Mouse (Mus musculus) ovary, postnatal 14 days (tissue): ENCODE results near the gene Plpp7.

Experiments
- DNase-seq: peaks from one replicate; pipeline ENCODE4 v3.0.0; 2022; ENCODE audit warnings: low spot score

Plpp7 gene

DNA sequence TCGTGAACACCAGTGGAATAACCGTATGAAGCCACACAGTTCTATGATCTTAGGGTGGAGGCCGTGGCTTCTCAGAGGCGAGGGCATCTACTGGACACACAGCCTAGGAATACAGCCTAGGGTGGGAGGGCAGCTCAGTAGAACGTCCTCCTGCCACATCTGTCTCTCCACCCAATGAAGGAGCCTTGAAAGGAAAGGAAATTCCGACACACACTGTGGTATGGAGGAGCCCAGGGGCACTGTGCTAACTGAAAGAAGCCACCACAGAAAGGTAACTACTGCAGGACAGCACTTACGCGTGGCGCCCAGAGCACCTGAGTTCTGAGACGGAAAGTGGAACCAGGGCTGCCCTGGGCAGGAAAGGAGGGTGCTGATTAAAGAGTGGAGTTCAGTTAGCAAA lies 24.6 kb upstream of the Plpp7 start:
- no peak for DNase-seq

DNA sequence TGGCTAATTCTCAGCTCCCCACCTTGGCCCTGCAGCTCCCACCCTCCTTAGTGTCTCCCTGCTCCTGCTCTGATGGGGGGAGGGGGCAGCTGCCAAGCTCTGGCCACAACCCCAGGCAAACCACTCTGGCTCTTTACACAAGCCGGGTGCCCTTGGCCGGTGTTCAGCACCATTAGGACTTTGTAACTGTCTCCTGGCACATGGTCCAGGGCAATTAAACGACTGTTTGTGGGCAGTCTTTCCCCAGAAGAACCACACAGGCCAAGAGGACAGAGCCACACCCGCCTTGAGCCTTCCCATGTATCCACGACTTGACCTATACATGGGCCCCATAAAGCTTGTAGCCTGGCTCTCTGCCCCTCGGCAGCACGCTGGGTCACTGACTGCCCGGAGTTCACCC lies 20.9 kb upstream of the Plpp7 start:
- DNase-seq = no peak

DNA sequence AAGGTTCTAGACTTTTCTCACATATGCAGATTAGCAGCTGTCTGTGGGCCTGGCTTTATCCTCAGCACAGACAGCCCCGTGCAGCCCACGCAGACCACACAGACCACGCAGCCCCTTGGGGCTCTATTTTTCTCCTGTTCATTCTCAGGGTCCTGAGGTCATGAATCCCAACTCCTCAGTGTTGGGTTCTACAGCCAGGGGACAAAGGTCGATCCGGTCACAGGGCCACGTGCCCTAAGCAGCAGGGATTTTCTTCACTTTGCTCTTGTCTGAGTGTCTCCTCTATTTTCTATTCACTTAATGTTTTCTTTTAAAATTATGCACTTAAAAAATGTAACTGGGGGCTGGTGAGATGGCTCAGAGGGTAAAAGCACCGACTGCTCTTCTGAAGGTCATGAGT lies 20.0 kb upstream of the Plpp7 start:
- no peak for DNase-seq

DNA sequence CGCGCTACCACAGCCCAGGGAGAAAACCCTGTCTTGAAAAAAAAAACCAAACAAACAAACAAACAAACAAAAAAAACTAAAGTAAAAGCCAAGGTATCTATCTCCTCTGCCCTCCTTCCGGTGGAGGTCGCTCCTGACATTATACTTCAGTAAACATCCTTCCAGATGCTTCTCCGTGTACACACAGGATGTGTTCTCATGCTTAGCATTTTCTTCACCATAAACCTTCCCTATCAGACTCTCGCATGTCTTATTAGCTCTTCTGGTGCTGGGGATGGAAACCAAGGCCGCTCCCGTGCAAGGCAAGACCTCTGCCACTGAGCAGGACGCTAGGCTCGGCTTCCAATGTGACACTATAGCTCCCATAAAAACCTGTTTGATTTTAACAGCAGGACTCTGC lies 17.6 kb upstream of the Plpp7 start:
- no peak for DNase-seq

DNA sequence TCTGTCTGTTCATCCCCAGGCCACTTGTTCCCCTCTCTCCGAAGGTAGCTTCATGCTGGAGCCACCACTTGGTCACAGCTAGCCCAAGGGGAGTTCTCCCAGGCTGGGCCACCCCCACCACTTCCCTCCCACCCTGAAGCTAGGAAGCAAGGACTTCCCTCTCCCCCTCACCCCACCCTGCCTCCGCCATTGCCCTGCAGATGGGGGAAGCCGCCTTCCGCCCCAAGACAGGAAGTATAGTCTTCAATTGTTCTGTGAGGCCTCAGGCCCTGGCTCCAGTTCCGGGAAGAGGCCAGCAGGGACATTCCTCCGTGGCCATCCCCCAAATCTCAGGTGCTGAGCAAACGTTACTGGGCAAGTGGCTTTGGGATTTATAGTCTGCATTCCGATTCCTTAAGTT lies 16.8 kb upstream of the Plpp7 start:
- DNase-seq = no peak

DNA sequence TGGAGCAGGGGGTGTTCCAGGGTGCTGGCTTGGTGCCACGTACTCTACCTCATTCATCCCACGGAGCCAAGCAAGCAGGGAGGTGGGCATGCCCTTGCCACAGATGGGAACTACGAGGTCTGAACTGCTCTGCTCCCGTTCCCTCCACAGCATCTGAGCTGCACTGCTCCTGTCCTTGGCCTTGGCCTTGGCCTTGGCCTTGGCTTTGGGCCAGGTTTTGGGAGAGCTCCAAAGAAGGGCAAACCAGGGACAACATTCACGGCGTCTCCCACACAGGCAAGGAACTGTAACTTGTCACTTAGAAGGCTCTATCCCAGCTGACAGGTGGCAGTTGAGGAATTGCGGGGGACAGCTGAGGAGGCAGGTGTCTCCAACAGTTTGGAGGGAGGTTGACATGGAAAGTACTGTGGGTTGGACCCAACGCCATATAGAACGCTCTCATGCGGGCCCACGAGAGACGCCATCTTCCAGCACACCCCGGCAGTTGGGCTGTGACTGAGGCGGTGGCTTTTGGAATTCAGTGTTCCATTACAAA lies 16.1 kb upstream of the Plpp7 start:
- no peak for DNase-seq

DNA sequence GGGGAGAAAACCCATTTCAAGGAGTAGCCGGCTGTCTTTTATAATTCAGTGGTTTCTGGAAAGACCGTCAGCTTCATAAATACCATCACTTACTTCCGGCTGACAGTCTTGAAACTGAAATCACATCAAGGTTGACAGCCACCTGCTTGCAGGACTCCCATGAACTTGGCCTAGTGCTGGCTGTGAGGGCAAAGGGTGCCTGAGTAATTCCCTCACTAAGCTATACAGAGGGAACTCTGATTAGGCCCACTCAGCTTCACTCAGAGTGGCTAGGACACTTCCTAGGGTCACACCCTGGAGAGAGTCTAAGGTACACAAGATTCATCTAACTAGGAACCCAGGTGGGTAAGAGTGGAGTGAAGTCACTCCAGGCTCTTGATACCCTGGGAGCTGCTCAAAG lies 14.6 kb upstream of the Plpp7 start:
- DNase-seq = no peak

DNA sequence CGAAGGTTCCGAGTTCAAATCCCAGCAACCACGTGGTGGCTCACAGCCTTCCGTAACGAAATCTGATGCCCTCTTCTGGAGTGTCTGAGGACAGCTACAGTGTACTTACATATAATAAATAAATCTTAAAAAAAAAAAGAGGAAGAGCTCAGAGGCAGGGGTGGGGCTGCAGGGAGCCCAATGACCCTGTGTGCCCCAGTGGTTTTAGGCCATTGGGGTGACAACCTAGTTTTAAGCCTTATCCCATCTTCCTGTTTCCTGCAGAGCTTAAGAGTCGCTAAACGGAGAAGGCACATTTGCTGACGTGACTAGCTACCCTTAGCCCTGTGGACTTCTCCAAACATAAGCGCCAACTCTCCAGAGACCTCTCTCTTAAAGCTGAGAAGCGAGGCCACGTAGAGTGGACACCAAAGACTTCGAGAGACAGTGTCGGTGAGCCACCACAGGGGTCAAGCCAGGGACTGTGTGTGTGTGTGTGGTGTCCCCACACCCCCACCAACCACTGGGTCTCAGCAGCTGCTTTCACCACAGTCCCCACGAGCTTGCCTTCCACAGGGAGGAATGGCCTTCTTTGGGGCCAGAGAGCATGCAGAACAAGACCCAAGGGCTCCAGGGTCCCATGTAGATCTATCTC lies 13.9 kb upstream of the Plpp7 start:
- no peak for DNase-seq

DNA sequence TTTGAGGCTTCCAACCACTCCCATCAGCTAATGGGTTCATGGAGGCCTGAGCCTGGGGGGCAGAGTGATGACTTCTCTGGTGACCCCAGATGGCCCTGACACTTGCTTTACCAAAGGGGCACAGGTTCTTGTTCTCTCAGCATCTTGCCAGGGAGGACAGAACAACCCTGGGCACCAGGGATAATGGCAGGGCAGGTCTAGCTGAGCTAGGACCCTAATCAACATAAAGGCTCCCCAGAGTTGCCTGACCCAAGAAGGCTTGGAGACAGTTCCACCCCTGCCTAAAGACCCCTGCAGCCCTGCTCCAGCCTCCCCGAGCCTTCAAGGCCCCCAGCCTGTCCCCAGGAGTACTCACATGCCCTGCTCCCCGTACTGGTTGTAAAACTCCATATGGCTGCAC lies 13.1 kb upstream of the Plpp7 start:
- no peak for DNase-seq

DNA sequence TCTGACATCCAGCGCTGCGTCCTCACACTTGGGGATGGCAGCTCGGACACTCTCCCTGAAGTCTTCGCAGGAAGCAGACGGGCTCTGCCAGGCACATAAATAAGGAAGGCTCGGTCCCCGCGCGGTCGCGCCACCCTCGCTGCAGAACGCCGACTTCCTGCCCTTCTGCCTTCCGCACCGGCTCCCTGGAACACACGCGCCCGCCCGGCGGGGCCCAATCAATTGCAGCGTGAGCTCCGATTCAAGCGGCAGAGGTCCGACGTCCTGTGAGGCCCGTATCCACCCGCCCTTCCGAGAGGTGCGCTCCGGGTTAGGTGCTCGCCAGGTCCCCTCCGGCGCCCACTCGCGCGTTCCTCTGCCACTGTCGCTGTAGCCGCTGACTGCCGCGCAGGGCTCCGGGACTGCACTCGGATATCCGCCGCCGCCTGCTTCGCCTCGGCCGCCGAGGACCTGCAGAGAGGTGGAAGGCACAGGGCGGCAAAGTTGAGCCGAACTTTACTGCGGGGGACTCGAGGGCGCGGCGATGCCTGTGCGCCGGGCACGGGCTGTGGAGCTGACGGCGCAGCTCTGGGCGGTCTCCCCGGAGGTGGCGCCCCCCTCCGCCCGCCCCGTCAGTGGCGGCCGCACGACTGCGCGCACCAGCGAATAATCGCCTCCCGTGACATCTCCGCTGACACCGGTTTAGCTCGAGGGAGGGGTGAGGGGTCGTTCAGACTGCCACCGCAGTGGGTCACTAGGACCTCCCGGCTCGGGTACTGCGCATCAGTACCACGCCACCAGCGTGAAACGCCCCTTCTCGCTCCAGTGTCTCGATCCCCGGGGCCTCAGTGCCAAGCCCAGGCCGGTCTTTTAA lies 11.9 kb upstream of the Plpp7 start:
- DNase-seq = no peak

DNA sequence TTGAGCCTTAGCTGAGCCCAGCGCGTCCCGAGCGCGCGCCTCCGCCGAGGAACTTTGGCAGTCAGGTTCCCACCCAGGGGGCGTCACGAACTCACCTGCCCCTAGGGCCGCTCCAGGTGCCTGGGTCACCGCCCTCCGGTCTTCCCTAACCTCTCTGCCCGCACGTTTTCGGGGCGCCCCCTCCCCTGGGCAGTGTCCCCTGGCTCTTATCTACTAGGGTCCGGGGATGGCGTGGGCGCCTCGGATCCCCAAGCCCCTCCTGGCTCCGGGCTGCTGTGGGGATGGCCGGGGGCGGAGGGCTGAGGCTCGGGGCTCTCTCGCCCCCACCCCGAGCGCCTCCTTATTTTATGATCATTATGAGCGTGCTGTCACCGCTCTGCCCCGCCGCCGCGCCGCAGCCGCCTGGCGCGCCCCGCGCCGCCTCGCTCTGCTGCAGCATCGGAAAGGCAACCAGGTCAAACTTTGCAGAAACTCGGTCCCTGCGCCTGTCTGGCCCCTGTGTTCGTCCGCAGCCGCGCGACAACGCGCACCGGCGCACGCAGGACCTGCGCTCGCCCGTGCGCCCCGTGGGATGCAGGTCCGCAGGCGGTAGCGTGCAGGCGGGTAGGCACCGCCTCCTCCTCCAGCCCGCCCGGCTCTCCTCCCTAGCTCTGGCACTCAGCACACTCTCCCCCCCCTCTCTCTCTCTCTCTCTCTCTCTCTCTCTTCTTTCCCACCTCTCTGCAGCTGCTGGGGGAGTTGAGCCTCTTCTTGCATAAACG lies 11.0 kb upstream of the Plpp7 start, which contains the start of gene Fam78a:
TSS of gene Fam78a (minus strand) at position 747 of the 761 bp plus-strand sequence.
- DNase-seq = no peak

DNA sequence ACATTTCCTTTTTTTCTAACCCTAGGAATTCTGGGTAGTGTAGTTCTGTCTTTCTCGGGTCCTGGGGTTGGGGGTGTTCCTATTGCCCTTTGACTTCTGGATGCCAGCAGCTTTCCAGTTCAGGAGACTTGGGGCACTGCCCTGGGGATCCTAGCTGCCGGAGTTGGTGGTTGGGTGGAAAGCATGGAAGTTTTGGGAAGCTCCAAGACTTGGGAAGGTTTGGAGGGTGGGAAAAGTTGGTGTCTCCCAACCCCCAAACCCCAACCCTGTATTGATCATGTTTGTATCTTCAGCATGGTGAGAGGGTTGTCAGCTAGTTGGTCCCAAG lies 10.5 kb upstream of the Plpp7 start:
- no peak for DNase-seq

DNA sequence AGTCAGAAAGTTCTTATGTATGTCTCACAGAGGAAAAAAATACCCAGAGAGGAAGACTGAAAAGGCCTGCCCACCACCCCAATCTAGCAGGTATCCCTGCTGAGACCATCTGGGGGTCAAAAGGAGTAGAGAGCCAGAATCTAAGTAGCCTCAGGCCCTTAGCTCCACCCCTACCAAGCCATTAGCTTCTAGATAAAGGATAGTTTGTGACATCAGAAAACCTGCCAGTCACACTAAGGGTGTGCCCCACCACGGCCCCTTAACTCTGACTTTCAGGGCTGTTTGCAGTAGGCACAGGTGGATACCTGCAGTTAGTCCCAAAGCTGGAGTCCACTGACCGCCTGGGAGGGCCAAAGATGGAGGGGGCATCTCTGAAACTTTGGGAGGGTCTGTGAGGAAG lies 10.1 kb upstream of the Plpp7 start:
- DNase-seq = no peak

DNA sequence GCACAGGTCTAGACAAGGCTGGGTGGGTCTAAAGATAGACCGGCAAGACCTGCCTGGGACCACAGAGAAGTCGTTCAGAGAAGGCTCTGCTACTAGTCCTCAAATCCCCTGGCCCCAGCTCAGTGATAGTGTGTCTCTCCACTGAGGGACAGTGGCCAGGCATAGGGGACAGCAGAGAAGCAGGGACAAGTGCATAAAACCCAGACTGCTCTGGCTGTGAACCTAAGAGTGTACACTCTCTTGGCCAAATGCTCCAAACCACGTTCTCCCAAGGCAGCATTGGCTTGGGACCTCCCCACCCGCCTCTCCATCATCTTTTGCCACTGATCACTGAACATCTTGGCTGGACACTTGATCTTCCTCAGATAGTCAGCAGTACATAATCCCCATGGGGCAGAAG lies 7.7 kb upstream of the Plpp7 start:
- DNase-seq = no peak

DNA sequence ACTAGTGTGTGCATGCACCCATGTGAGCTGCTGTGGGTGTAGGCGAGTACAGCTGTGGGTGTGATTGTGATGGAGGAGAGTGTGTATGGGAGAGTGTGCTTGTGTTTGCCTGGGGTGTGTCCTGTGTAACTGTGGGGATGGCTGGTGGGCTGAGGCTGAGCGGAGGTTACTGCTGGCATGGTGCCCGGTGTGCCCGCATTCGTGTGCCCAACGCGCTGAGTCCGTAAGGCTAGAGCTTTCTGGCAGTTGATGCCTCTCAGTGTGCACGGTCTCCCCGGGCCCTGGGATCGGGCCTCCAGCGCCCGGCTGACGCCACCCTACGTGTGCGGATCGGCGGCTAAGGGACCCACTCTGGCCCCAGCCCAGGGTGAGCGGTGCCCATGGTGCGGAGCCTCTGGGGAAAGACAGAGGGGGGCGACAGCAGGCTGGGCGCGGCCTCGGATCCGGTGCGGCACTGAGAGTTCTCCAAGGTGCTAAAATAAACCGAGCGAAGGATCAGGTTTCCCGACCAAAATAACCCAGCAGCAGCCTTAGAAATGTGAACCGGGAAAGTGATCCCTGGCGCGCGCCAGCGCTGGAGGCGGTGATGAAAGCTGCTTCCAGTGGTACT lies 6.9 kb upstream of the Plpp7 start:
- no peak for DNase-seq

DNA sequence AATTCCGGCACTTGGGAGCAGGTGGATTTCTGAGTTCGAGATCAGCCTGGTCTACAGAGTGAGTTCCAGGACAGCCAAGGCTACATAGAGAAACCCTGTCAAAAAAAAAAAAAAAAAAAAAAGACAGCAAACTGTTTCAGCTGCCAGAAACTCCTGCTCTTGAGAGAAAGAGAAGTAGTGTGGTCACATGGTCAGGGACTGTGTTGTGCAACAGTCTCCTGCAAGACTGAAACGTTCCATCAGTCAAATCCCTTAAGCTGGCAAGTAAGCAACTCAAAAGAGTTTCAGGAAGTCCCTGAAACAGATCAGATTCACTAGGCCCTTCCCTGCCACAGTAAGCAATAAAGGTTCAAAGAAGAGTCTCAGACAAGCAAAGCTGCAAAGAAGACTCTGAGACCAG lies 5.7 kb upstream of the Plpp7 start:
- no peak for DNase-seq

DNA sequence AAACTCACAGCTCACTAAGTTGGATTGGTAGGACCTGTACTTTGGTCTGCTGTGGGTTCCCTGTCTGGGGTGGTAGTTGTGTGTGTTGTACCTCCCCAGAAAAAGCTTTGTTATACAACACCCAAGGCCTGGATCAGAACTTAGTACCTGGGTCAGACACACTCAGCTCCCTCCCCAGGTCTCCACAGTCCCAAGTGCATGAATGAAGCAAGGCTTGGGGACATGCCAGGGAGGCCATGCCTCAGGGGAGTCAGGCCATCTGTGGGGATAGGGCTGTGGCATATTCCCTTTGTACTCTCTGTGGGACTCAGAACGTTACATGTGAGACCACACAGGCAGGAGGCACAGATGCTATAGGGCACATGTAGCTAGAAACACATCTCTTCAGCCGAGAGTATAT lies 5.2 kb upstream of the Plpp7 start:
- no peak for DNase-seq

DNA sequence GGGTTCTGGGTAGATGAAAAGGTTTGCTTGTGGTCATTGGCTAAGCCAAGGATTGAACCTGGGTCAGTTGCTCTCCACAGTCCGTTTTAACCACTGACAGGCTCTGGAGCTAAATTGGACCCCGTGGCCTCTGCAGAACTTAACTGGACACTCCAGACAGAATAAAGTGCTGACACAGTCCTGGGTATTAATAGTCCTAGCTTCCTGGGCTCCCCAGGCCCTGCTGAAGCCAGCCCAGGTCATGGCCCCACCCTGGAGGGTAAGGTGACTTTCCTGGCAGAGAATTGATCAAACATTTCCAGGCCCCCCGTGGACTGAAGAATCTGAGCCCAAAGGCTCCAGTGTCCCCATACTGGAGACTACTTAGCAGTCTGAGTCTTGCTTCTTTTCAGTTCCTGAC lies 3.4 kb upstream of the Plpp7 start:
- no peak for DNase-seq

DNA sequence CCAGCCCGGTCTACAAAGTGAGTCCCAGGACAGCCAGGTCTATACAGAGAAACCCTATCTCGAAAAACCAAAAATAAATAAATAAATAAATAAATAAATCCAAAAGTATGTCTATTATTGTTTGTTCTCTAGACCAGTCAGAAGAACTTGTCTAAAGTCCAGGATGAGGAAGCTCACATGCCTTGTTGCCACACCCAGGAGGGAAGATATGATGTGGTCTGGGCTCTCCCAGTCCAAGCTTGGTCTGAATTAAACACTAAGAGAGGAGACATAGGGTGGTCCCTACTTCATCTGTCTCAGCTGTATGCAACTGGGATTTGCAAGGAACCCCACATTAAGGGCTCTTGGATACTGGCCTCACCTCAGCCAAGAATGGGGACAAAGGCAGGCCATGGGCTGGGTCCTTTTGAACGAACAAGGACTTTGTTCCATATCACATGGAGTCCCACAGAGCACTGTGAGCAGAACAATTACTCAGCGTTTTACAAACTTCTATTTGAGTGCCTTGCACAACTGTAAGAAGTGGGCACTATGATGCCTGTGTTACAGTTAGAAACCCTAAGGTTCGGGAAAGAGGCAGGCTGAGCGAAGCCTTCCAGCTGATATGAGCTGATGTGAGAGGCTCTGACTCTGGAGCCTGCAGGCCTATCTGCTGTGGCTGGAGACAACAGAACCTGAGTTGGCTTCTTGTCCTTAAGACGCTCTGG lies 1.2 kb upstream of the Plpp7 start:
- no peak for DNase-seq

DNA sequence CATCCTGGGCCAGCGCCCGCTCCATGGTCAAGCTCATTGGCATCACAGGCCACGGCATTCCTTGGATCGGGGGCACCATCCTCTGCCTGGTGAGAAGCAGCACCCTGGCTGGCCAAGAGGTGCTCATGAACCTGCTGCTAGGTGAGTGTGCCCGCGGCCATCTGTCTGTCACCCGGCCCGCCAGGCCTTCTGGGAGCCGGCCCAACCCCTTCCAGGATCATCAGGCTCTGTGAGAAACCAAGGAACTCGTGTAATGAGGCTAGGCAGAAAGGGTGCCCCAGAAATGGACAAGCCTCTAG lies 743 bp downstream of the Plpp7 start:
- DNase-seq = no peak

DNA sequence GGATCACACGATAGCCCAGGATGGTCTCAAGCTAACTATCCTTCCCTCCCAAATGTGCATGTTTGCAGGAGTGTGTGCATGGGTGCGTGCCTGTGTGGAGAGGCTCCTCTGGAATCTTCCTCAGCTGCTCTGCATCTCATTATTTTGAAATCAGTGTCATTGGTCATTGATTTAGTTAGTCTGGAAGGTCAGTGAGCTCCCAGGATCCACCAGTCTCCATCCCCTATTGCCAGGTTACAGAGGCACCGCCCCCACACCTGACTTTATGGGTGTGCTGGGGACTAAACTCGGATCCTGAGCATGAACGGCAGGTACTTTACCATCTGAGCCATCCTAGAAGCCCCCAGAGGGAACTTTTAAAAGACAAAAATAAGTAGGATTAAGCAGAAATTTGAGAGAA lies 7.6 kb downstream of the Plpp7 start:
- no peak for DNase-seq

DNA sequence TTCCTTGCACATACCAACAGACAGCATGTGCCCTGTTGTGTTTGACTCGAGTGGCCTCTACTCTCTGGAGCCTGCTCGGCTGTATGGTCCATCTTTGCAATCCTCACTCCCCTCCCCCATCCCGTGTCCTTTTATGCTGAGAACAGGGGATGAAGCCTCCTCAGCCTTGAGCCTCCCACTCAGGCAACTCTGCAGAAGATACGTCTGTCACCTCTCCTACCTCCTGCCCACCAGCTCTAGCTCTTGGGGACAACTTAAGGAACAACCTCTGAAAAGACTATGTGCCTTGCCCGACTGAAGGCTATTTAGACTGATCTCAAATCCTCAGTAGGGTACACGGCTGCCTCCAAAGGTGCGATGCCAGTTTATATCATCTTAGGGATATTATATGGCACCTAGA lies 8.2 kb downstream of the Plpp7 start:
- DNase-seq = no peak
